Mouse (Mus musculus): ENCODE data around the gene Disp2. TPM values are rescaled to one million over a fixed set of nuclear protein-coding genes. Genes with fewer than 3 reads are reported as not detected.

The Disp2 gene
- 32.7 and 35.8 TPM in 2 replicates for polyA plus RNA-seq (2015; fragmentation: Nextera tagmentation; extraction: Ambion mirVana)

DNA sequence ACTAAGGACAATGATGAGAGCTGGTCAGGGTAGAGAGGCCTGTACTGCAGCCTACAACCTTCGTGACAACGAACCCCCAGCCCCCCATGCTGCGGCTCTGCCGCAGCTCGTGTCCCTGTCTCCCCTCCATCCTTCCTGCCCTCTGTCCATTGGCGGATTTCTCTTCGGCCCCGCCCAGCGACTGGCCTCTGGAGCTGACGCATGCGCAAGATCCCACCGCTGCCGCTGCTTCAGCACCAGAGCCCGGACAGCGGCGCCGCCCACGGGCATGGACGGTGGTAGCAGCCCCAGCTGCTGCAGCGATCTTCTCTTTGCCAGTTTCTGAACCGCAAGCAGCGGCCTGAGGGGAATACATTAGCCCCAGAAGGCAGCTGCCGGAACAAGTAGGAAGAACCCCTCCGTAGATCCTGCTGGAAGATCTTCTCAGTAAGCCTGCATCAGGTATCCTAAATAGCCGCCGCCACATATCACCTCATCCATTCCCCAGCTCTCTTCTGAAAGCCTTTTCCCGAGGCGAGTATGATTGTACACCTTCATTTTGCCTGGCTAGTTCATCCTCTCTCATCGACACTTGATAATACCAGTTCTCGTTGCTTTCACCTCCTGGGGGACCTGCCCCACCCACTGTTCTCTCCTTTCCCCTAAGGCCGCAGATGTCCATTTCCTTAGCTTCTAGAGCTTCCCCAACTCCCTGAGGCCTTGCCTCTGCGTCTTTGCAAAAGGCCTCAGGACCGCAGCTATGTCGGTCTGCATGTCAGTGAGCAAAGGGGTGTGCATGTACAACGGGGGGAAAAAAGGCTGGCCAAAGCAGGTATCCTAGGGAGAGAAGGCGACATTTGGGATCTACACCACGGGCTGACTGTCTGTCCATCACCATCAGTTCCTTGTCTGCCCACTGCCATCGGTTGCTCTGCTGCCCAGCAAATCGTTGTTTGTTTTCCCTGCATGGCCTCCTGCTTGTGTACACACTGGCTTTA is at the start of gene Disp2:
Gene Disp2, plus strand, starts transcription at position 216 of the 977 bp plus-strand sequence.
- Histone ChIP-seq H3K4me3 (replicated peaks) (peak within 1 kb of the TSS; percentile 57), H3K4me1 (replicated peaks) (peaks cover 26% of the 10 kb centered on the region), H3K4me2 (replicated peaks) (peak within 1 kb of the TSS; percentile 61), H3K36me3 (no peaks in the 10 kb centered on the region), H3K9me3 (no peaks in the 10 kb centered on the region), H3K27ac (peak within 1 kb of the TSS; percentile 89), H3K9ac (replicated peaks) (peak within 1 kb of the TSS; percentile 75), H3K27me3 (no peaks in the 10 kb centered on the region)
- peak; percentile 96 for ATAC-seq
- 10% methylated on average over 39 of the region's 39 CpGs for WGBS

DNA sequence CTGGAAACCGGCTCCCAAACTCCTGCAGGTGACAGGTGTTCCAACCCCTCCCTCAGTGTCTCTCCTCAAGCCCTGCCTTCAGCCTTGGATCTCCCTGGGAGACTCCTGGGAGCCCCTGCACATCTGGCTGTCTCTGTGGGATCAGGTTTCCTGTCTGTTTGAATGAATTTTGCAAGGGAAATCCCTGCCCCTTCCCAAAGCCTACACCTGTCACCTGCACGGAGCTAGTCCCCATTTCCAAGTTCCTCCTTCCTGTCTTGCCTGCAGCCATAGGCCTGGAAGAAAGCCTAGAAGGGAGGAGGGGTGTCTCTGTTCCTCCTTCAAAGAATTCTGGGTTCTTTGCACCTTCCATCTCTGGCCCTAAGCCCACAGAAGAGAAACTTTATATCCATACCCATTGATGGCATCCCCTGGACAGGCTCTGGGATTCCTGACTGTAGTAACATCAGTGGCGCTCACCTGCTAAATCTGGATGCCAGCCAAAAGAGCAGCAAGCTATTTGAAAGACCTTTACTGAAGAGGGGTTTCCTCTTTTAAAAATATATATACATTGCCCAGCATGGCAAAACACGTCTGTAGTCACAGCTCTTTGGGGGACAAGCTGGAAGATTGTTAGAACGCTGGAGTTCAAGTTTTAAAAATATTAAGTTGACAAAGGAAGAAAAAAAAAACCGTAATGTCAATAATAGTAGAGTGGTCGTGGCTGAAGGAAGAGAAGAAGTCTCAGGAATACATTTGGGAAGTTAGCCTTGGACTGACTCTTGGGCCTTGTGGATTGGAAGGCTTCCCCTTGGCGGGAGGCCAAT is 49.5 kb upstream of the Disp2 start:
- ATAC-seq: no peak
- Histone ChIP-seq H3K36me3 (no peaks in the 10 kb centered on the region), H3K27me3 (peaks cover 39% of the 10 kb centered on the region)

DNA sequence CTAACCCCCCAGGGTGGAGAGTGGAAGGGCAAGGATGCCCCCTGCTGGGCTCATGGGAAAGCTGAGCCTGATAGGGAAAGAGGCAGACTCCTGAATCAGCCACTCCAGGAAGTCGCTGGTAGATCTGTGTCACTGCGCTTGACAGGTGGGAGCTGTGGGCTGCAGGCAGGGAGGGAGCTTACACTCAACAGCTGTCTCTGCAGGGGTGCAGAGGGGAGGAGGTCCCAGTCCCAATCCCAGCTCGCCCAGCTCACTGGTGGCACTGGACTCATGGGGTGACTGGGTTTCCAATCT is 49.0 kb upstream of the Disp2 start:
- Histone ChIP-seq H3K4me2 (replicated peaks) (no peak overlapping the region), H3K27me3 (peaks cover 39% of the 10 kb centered on the region), H3K4me1 (replicated peaks) (peaks cover 11% of the 10 kb centered on the region; the same call in 1 of the 2 replicates), H3K9ac (replicated peaks) (no peak overlapping the region), H3K4me3 (replicated peaks) (no peak overlapping the region), H3K27ac (no peak overlapping the region), H3K9me3 (no peaks in the 10 kb centered on the region), H3K36me3 (no peaks in the 10 kb centered on the region)
- 5% methylated on average over 3 of the region's 3 CpGs for WGBS
- 0 out of 2 replicates have a peak, but pooled peaks have one; percentile 20 for ATAC-seq

More for the DNA sequence above, 49.5 kb upstream of the Disp2 start:
- Histone ChIP-seq H3K9me3 (no peaks in the 10 kb centered on the region), H3K27ac (no peak overlapping the region), H3K9ac (replicated peaks) (no peak overlapping the region), H3K4me3 (replicated peaks) (no peak overlapping the region), H3K4me1 (replicated peaks) (peaks cover 11% of the 10 kb centered on the region; the same call in 1 of the 2 replicates), H3K4me2 (replicated peaks) (no peak overlapping the region)
- WGBS: 24% methylated on average over 8 of the region's 8 CpGs

DNA sequence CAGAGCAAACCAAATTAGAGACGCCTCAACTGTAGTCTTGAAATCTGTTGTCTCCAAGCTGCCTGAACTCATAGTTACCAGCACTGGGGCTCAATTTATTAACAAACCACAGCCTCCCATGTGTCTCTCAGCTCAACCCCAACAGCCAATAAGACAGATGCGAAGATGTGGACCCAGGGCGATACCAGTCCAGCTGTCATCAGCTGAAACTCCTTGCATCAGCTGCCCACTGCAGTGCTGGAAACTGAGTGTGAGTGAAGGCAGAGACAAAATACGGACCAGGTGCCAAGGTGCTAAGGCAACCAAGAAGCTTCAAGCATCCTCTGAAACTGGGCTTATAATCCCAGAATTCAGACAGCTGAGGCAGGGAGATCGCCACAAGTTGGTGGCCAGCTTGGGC is 47.5 kb upstream of the Disp2 start:
- no peak overlapping the region for H3K27ac ChIP-seq
- no peaks in the 10 kb centered on the region for H3K36me3 ChIP-seq
- H3K4me1 ChIP-seq (replicated peaks): peaks cover 11% of the 10 kb centered on the region; the same call in 1 of the 2 replicates
- H3K27me3 ChIP-seq: peaks cover 35% of the 10 kb centered on the region
- H3K4me2 ChIP-seq (replicated peaks): no peak overlapping the region
- no peak overlapping the region for H3K4me3 ChIP-seq (replicated peaks)
- 88% methylated on average over 5 of the region's 5 CpGs for WGBS
- H3K9me3 ChIP-seq: no peaks in the 10 kb centered on the region
- no peak overlapping the region for H3K9ac ChIP-seq (replicated peaks)
- ATAC-seq: no peak

DNA sequence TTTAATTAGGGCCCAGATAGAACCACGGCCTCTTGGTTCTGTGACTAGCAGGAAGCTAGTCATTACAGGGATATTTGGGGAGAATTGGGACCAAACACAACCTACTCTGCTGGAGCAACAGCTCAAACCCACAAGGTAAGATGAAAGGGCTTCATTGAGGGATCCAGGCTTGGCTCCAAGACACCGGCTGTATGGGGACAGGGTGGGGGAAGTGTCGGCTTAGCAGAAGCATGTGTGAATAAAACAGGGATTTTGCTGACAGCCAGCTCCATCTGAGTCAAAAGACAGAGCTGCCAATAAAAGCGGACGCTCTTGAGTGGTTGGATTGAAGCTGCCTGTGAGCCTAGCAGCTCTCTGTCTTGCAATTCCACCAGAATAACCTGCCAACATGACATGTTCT is 46.2 kb upstream of the Disp2 start:
- H3K36me3 ChIP-seq: no peaks in the 10 kb centered on the region
- no peak overlapping the region for H3K4me3 ChIP-seq (replicated peaks)
- peaks cover 7% of the 10 kb centered on the region; the same call in 1 of the 2 replicates for H3K4me1 ChIP-seq (replicated peaks)
- H3K4me2 ChIP-seq (replicated peaks): no peak overlapping the region
- no peak overlapping the region for H3K27ac ChIP-seq
- H3K9me3 ChIP-seq: no peaks in the 10 kb centered on the region
- H3K9ac ChIP-seq (replicated peaks): no peak overlapping the region
- peaks cover 28% of the 10 kb centered on the region for H3K27me3 ChIP-seq
- no peak for ATAC-seq
- WGBS: 46% methylated on average over 5 of the region's 5 CpGs

DNA sequence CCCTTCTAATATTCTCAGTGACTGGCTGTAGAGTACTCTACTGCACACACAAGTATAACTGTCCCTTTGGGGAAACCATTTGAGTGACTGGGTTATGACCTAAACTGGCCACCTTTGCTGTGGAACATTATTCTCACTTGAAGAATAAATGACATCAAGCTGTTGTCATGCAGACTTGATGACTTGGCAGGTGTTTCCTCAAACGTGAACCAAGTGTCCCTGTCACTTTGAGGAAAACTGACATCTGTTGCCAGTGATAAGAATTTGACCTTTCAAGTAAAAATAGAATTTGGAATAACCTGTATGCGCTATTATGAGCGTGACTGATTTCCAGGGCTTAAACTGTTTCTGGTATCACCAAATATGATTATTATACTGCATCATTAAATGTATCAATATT is 39.2 kb upstream of the Disp2 start:
- H3K27me3 ChIP-seq: peaks cover 28% of the 10 kb centered on the region
- H3K9ac ChIP-seq (replicated peaks): no peak overlapping the region
- H3K27ac ChIP-seq: no peak overlapping the region
- H3K36me3 ChIP-seq: no peaks in the 10 kb centered on the region
- no peak overlapping the region for H3K4me3 ChIP-seq (replicated peaks)
- H3K4me2 ChIP-seq (replicated peaks): no peak overlapping the region
- 73% methylated on average over 3 of the region's 3 CpGs for WGBS
- no peaks in the 10 kb centered on the region for H3K9me3 ChIP-seq
- peaks cover 11% of the 10 kb centered on the region for H3K4me1 ChIP-seq (replicated peaks)
- no peak for ATAC-seq

DNA sequence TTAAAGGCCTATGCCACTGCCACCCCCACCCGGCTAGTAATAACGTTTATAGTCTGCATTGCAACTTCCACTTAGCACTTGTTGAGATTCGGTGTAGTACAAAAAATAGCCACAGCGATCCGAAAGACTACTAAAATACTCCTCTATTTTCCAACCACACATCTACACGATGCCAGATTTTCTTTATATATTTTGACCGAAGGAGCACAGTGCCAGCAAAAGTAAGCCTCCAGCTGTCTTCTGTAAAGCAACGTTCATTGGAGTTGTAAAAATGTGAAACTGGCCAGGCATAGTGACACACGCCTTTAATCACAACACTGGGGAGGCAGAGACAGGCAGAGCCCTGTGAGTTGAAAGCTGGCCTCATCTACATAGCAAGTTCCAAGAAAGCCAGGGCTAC is 38.3 kb upstream of the Disp2 start:
- Histone ChIP-seq H3K36me3 (no peaks in the 10 kb centered on the region), H3K9ac (replicated peaks) (no peak overlapping the region), H3K4me1 (replicated peaks) (peaks cover 11% of the 10 kb centered on the region), H3K9me3 (no peaks in the 10 kb centered on the region), H3K4me2 (replicated peaks) (no peak overlapping the region), H3K27ac (no peak overlapping the region), H3K4me3 (replicated peaks) (no peak overlapping the region), H3K27me3 (peaks cover 28% of the 10 kb centered on the region)
- WGBS: 79% methylated on average over 9 of the region's 9 CpGs
- ATAC-seq: no peak

DNA sequence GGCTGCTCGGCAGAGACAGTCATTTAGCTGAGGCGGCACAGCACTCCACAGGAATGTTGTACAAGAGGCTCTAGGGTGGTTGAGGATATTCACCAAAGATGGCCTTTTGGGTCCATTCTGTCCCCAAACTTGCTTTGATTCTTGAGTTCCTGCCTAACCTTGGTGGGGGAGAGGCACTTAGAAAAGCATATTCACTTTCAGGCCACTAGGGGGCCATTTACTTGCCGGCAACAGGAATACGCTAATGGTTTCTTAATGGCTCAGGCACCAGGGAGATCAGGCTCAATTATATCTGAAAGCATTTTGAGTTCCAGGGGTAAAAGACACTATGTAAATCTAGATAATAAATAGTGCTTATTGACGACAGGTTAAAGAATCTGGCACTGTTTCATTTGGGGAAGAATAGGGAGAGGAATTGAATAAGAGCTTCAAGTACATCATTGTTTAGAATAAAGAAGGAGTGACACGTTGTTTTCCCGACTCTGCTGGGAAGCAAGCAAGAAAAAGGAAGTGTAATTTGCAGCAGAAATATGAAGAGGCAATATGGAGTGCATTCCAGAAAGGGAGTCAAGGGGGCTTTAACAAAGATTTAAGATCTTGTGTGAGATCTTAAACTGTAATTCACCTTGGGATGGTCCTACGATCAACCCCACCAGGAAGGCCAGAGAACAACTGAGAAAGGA is 36.1 kb upstream of the Disp2 start:
- H3K36me3 ChIP-seq: no peaks in the 10 kb centered on the region
- 32% methylated on average over 8 of the region's 8 CpGs for WGBS
- no peak overlapping the region for H3K9ac ChIP-seq (replicated peaks)
- no peaks in the 10 kb centered on the region for H3K9me3 ChIP-seq
- no peak overlapping the region for H3K4me3 ChIP-seq (replicated peaks)
- H3K4me1 ChIP-seq (replicated peaks): peaks cover 30% of the 10 kb centered on the region
- H3K4me2 ChIP-seq (replicated peaks): no peak overlapping the region
- H3K27me3 ChIP-seq: peaks cover 28% of the 10 kb centered on the region
- no peak for ATAC-seq
- no peak overlapping the region for H3K27ac ChIP-seq

DNA sequence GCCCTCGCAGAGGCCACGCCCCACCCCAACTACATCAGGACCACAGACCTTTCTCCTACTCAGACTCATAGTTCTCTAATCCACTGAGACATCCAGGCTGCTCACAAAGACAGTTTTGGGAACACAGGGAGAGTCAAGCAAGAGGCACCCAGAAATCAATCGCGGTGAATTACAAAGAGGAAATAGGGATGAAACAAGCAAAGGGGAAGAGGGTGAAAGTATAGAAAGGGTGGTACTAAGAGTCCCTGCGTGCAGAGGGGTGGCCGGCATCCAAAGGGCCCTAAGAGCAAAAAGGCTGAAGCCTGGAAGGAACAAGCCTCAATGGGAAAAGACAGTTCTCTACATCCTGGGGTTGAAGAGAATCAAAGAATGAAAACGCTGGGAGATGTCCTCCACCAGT is 34.9 kb upstream of the Disp2 start:
- Histone ChIP-seq H3K4me2 (replicated peaks) (peak overlapping the region; percentile 83), H3K9ac (replicated peaks) (peak overlapping the region; percentile 92; the same call in 1 of the 2 replicates), H3K27ac (no peak overlapping the region), H3K36me3 (no peaks in the 10 kb centered on the region), H3K9me3 (no peaks in the 10 kb centered on the region), H3K4me3 (replicated peaks) (peak overlapping the region; percentile 73), H3K27me3 (peaks cover 28% of the 10 kb centered on the region), H3K4me1 (replicated peaks) (peaks cover 42% of the 10 kb centered on the region)
- ATAC-seq: no peak
- WGBS: 8% methylated on average over 7 of the region's 7 CpGs

DNA sequence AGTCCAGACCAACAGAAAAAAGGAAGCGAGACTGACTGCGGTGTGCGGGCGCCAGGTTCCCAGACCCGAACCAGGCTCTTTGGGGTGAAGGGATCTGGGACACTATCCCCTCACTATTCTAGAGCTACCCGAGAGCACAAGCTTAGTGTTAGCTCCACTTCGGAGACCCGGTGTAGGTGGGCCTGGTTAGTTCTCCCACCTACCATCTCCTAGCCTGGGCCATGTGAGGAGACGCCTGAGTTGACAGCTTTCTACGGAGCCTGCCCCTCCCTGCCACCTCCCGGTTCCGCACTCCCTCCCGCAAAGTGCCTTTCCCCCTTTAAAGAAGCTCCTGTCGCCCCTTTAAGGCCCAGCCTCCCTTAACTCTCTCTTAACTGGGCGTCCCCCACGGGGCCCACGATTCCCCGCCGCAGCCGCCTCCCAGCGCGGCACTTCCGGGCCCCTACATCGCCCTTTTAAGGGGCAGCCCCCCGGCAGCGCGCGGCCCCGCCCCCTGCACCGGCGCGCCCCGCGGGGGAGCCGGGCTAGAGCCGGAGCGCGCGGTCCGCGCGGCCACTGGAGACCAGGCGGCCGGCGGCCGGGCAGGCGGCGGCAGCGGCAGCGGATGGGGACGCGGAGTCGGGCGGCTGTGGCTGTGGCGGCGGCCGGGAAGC is 34.2 kb upstream of the Disp2 start, which contains the start of gene Inafm2:
Gene Inafm2, plus strand, starts transcription at position 527 of the 653 bp plus-strand sequence.
- H3K27ac ChIP-seq: peak within 1 kb of the TSS; percentile 77
- H3K4me2 ChIP-seq (replicated peaks): peak within 1 kb of the TSS; percentile 83
- peaks cover 28% of the 10 kb centered on the region for H3K27me3 ChIP-seq
- under 1% methylated on average over 55 of the region's 57 CpGs for WGBS
- peak within 1 kb of the TSS; percentile 73 for H3K4me3 ChIP-seq (replicated peaks)
- peak within 1 kb of the TSS; percentile 92 for H3K9ac ChIP-seq (replicated peaks)
- H3K4me1 ChIP-seq (replicated peaks): peaks cover 50% of the 10 kb centered on the region
- no peaks in the 10 kb centered on the region for H3K36me3 ChIP-seq
- H3K9me3 ChIP-seq: no peaks in the 10 kb centered on the region
- peak; percentile 91 for ATAC-seq
